Mouse (Mus musculus): Measurements from ENCODE around the gene Galr2. TPM values are rescaled to one million over a fixed set of nuclear protein-coding genes. Genes with fewer than 3 reads are reported as not detected.

Galr2 gene
- polyA plus RNA-seq, 1 experiment from 2014 or later = 0.21 TPM

GRCm38 (mm10) chr11:116312359-116312758 lies 31.6 kb downstream of the Galr2 start:
- ATAC-seq = peak; percentile 68; the same call in 1 of the 2 replicates
- Histone ChIP-seq H3K4me1 (replicated peaks) (peaks cover 3% of the 10 kb centered on the region; the same call in 1 of the 2 replicates), H3K4me2 (replicated peaks) (no peak overlapping the region), H3K27ac (0 out of 2 replicates have a peak overlapping the region, but pooled peaks have one; percentile 27), H3K9ac (no peak overlapping the region), H3K27me3 (replicated peaks) (no peaks in the 10 kb centered on the region), H3K4me3 (replicated peaks) (no peak overlapping the region), H3K36me3 (no peaks in the 10 kb centered on the region), H3K9me3 (no peaks in the 10 kb centered on the region)
- WGBS = 21% methylated on average over 8 of the region's 8 CpGs

- peak; percentile 88 for ATAC-seq
Observed at GRCm38 (mm10) chr11:116318719-116319659, 38.2 kb downstream of the Galr2 start.

GRCm38 (mm10) chr11:116326963-116327603 lies 46.3 kb downstream of the Galr2 start:
- H3K9me3 ChIP-seq = no peaks in the 10 kb centered on the region
- H3K36me3 ChIP-seq = no peaks in the 10 kb centered on the region
- H3K27ac ChIP-seq = no peak overlapping the region
- WGBS = 63% methylated on average over 7 of the region's 7 CpGs
- no peaks in the 10 kb centered on the region for H3K27me3 ChIP-seq (replicated peaks)
- peaks cover 19% of the 10 kb centered on the region for H3K4me1 ChIP-seq (replicated peaks)
- H3K4me3 ChIP-seq (replicated peaks) = no peak overlapping the region
- no peak for ATAC-seq
- H3K9ac ChIP-seq = no peak overlapping the region
- H3K4me2 ChIP-seq (replicated peaks) = no peak overlapping the region

More at GRCm38 (mm10) chr11:116318719-116319659, 38.2 kb downstream of the Galr2 start:
- Histone ChIP-seq H3K9me3 (no peaks in the 10 kb centered on the region), H3K4me1 (replicated peaks) (peaks cover 4% of the 10 kb centered on the region; the same call in 1 of the 2 replicates), H3K36me3 (no peaks in the 10 kb centered on the region), H3K9ac (peak overlapping the region; percentile 62), H3K27ac (no peak overlapping the region), H3K4me2 (replicated peaks) (peak overlapping the region; percentile 96), H3K4me3 (replicated peaks) (peak overlapping the region; percentile 38), H3K27me3 (replicated peaks) (no peaks in the 10 kb centered on the region)
- WGBS = 2% methylated on average over 41 of the region's 41 CpGs

GRCm38 (mm10) chr11:116329314-116330210 lies 48.8 kb downstream of the Galr2 start:
- Histone ChIP-seq H3K4me3 (replicated peaks) (no peak overlapping the region), H3K36me3 (no peaks in the 10 kb centered on the region), H3K9ac (no peak overlapping the region), H3K9me3 (no peaks in the 10 kb centered on the region), H3K27me3 (replicated peaks) (peaks cover 15% of the 10 kb centered on the region), H3K4me2 (replicated peaks) (no peak overlapping the region), H3K4me1 (replicated peaks) (peaks cover 41% of the 10 kb centered on the region), H3K27ac (no peak overlapping the region)
- WGBS = 51% methylated on average over 18 of the region's 18 CpGs
- no peak for ATAC-seq

- Histone ChIP-seq H3K27me3 (replicated peaks) (peaks cover 21% of the 10 kb centered on the region), H3K4me3 (replicated peaks) (no peak overlapping the region), H3K4me2 (replicated peaks) (no peak overlapping the region), H3K9ac (no peak overlapping the region), H3K9me3 (no peaks in the 10 kb centered on the region), H3K4me1 (replicated peaks) (peaks cover 47% of the 10 kb centered on the region), H3K27ac (no peak overlapping the region), H3K36me3 (no peaks in the 10 kb centered on the region)
- ATAC-seq = no peak
- 72% methylated on average over 7 of the region's 7 CpGs for WGBS
Observed at GRCm38 (mm10) chr11:116330211-116330518, 49.4 kb downstream of the Galr2 start.

GRCm38 (mm10) chr11:116332232-116332982 lies 51.7 kb downstream of the Galr2 start:
- Histone ChIP-seq H3K27me3 (replicated peaks) (peaks cover 22% of the 10 kb centered on the region), H3K36me3 (no peaks in the 10 kb centered on the region), H3K27ac (no peak overlapping the region), H3K4me3 (replicated peaks) (no peak overlapping the region), H3K4me2 (replicated peaks) (no peak overlapping the region; the same call in 1 of the 2 replicates), H3K4me1 (replicated peaks) (peaks cover 56% of the 10 kb centered on the region), H3K9ac (no peak overlapping the region), H3K9me3 (no peaks in the 10 kb centered on the region)
- WGBS = 38% methylated on average over 19 of the region's 19 CpGs
- ATAC-seq = no peak

GRCm38 (mm10) chr11:116332983-116333270 lies 52.2 kb downstream of the Galr2 start:
- H3K4me1 ChIP-seq (replicated peaks) = peaks cover 56% of the 10 kb centered on the region
- peaks cover 22% of the 10 kb centered on the region for H3K27me3 ChIP-seq (replicated peaks)
- H3K9ac ChIP-seq = no peak overlapping the region
- 77% methylated on average over 3 of the region's 3 CpGs for WGBS
- H3K36me3 ChIP-seq = no peaks in the 10 kb centered on the region
- peak overlapping the region; percentile 96 for H3K4me2 ChIP-seq (replicated peaks)
- H3K9me3 ChIP-seq = no peaks in the 10 kb centered on the region
- H3K4me3 ChIP-seq (replicated peaks) = no peak overlapping the region
- no peak for ATAC-seq
- 0 out of 2 replicates have a peak overlapping the region, but pooled peaks have one; percentile 1 for H3K27ac ChIP-seq

Other genes with a start within 250 kb of the Galr2 start
- 4.2 and 5.2 TPM in 2 replicates for gene Unc13d, start 203.0 kb upstream of the Galr2 start, polyA plus RNA-seq (2015; fragmentation: Nextera tagmentation; extraction: Ambion mirVana)
- 93.5 and 98.1 TPM in 2 replicates for gene Wbp2, start 193.9 kb upstream of the Galr2 start, polyA plus RNA-seq (2015; fragmentation: Nextera tagmentation; extraction: Ambion mirVana)
- 18.0 and 20.9 TPM in 2 replicates for gene Trim47, start 153.7 kb upstream of the Galr2 start, polyA plus RNA-seq (2015; fragmentation: Nextera tagmentation; extraction: Ambion mirVana)
- gene Trim65, start 149.8 kb upstream of the Galr2 start, polyA plus RNA-seq (2015; fragmentation: Nextera tagmentation; extraction: Ambion mirVana) = 6.4 and 7.1 TPM in 2 replicates
- 107 and 109 TPM in 2 replicates for gene Mrpl38, start 142.1 kb upstream of the Galr2 start, polyA plus RNA-seq (2015; fragmentation: Nextera tagmentation; extraction: Ambion mirVana)
- 20.8 and 22.0 TPM in 2 replicates for gene Fbf1, start 112.8 kb upstream of the Galr2 start, polyA plus RNA-seq (2015; fragmentation: Nextera tagmentation; extraction: Ambion mirVana)
- gene Ten1, start 82.1 kb upstream of the Galr2 start, polyA plus RNA-seq (2015; fragmentation: Nextera tagmentation; extraction: Ambion mirVana) = 98.0 and 100 TPM in 2 replicates
- gene Acox1, start 81.9 kb upstream of the Galr2 start, polyA plus RNA-seq (2015; fragmentation: Nextera tagmentation; extraction: Ambion mirVana) = 56.9 and 59.4 TPM in 2 replicates
- 3.3 and 3.4 TPM in 2 replicates for gene Evpl, start 42.9 kb upstream of the Galr2 start, polyA plus RNA-seq (2015; fragmentation: Nextera tagmentation; extraction: Ambion mirVana)
- gene Srp68, start 6.7 kb upstream of the Galr2 start, polyA plus RNA-seq (2015; fragmentation: Nextera tagmentation; extraction: Ambion mirVana) = 95.2 and 96.7 TPM in 2 replicates
- 52.1 and 52.5 TPM in 2 replicates for gene Exoc7, start 26.3 kb downstream of the Galr2 start, polyA plus RNA-seq (2015; fragmentation: Nextera tagmentation; extraction: Ambion mirVana)
- gene Foxj1, start 54.5 kb downstream of the Galr2 start, polyA plus RNA-seq (2015; fragmentation: Nextera tagmentation; extraction: Ambion mirVana) = 0.66 and 0.77 TPM in 2 replicates
- gene Rnf157, start 132.1 kb downstream of the Galr2 start, polyA plus RNA-seq (2015; fragmentation: Nextera tagmentation; extraction: Ambion mirVana) = 16.4 and 18.2 TPM in 2 replicates
- 48.8 and 50.7 TPM in 2 replicates for gene Ubald2, start 153.2 kb downstream of the Galr2 start, polyA plus RNA-seq (2015; fragmentation: Nextera tagmentation; extraction: Ambion mirVana)
- 0.30 TPM in 1 of 2 replicates, not detected in the other for gene Qrich2, start 185.3 kb downstream of the Galr2 start, polyA plus RNA-seq (2015; fragmentation: Nextera tagmentation; extraction: Ambion mirVana)
- 210 and 225 TPM in 2 replicates for gene Prpsap1, start 213.3 kb downstream of the Galr2 start, polyA plus RNA-seq (2015; fragmentation: Nextera tagmentation; extraction: Ambion mirVana)
- 5.4 and 6.4 TPM in 2 replicates for gene Sphk1, start 250.0 kb downstream of the Galr2 start, polyA plus RNA-seq (2015; fragmentation: Nextera tagmentation; extraction: Ambion mirVana)